Mouse (Mus musculus) cerebellum, adult 2 months (tissue): Measurements from ENCODE around the gene Urb2.

Experiments used
- CTCF ChIP-seq: fragments of 200-500 bp; IDR thresholded peaks from 2 replicates; pipeline ENCODE4 v1.5.1; 2011; ENCODE audit warnings: low read depth, mild to moderate bottlenecking, control low read depth, low read length, moderate library complexity, borderline replicate concordance; ENCODE audit not compliant: insufficient read depth
- POLR2A ChIP-seq: fragments of 200-500 bp; IDR thresholded peaks from 2 replicates; pipeline ENCODE4 v1.6.1; 2011; ENCODE audit warnings: low read length, control low read depth, borderline replicate concordance; ENCODE audit not compliant: insufficient read depth

- no peak for TF ChIP-seq CTCF
- no peak for TF ChIP-seq POLR2A
Measured at GRCm38 (mm10) chr8:124085668-124086067, 64.4 kb downstream of the Urb2 start.
